In the genomic region with DNA sequence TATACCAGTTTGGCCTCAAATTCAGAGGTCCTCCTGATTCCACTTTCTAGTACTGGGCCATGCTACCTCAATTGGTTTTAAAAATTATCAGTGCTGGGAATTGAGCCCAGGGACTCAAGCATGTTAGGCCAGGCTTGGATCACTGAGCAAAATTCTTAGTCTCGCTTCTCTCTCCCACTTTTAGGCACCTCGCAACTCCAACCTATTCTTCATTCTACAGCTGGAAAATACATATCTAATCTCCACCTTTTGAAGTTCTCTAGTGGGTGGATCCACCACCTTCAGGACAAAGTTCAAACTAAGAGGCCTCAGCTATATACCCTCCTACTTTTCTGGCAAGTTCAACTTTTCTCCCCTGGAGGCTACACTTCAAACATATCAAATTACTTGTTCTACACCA, we compare ENCODE assay signal across 9 mouse cellular contexts. TPM values are rescaled to one million over a fixed set of nuclear protein-coding genes. Genes with fewer than 3 reads are reported as not detected.
A peak's percentile ranks its signal among the peaks of the same experiment; 100 is the strongest.
DNase-seq lines count a peak whose midpoint lies in the region; ATAC-seq lines count a peak whose summit lies in the region.
"Had no signal": no experiment of that assay in that cellular context is flagged by ENCODE, and none has a peak within 500 bp of the region (broad histone marks: within the 10 kb centered on the region; RNA-seq: fewer than 3 reads in every experiment).

No protein-coding gene starts in this region.

- peaks cover 17% of the 10 kb centered on the region for H3K27me3 ChIP-seq in megakaryocyte, embryonic 14.5 days (replicated peaks)
- H3K27me3 ChIP-seq in forebrain, embryonic 14.5 days (replicated peaks; ENCODE audit: control insufficient read depth, insufficient read depth, low read length), result no peaks in the 10 kb centered on the region
- peaks cover 5% of the 10 kb centered on the region; the same call in 1 of the 2 replicates for H3K27me3 ChIP-seq in liver, embryonic 13.5 days
- H3K27me3 ChIP-seq in stomach, embryonic 16.5 days (ENCODE audit: control insufficient read depth, insufficient read depth, low read length), result no peaks in the 10 kb centered on the region

- H3K9me3 ChIP-seq in megakaryocyte, embryonic 14.5 days, result peaks cover 19% of the 10 kb centered on the region
- H3K9me3 ChIP-seq in forebrain, embryonic 14.5 days (replicated peaks; ENCODE audit: control insufficient read depth, low read length), result no peaks in the 10 kb centered on the region
- H3K9me3 ChIP-seq in liver, embryonic 13.5 days (replicated peaks), result no peaks in the 10 kb centered on the region
- H3K9me3 ChIP-seq in stomach, embryonic 16.5 days (replicated peaks; ENCODE audit: control insufficient read depth, low read length), result no peaks in the 10 kb centered on the region

- H3K4me3 ChIP-seq in megakaryocyte, embryonic 14.5 days (replicated peaks), result peak overlapping the region; percentile 93
- H3K4me3 ChIP-seq in forebrain, embryonic 14.5 days (ENCODE audit: low read depth, low read length), result no peak overlapping the region
- H3K4me3 ChIP-seq in liver, embryonic 13.5 days (replicated peaks), result peak overlapping the region; percentile 85
- H3K4me3 ChIP-seq in stomach, embryonic 16.5 days (replicated peaks; ENCODE audit: low read length), result 0 out of 2 replicates have a peak overlapping the region, but pooled peaks have one; percentile 80

- H3K4me2 ChIP-seq in forebrain, embryonic 14.5 days (ENCODE audit: low read length), result peak overlapping the region; percentile 56; the same call in 1 of the 2 replicates
- peak overlapping the region; percentile 67 for H3K4me2 ChIP-seq in liver, embryonic 13.5 days
- peak overlapping the region; percentile 70 for H3K4me2 ChIP-seq in stomach, embryonic 16.5 days (ENCODE audit: low read depth, low read length)

- no peak for DNase-seq in forebrain, embryonic 14.5 days (ENCODE audit: low spot score)
- DNase-seq in liver, embryonic 13.5 days, result no peak
- no peak for DNase-seq in spleen, postnatal 4 days (ENCODE audit: low spot score in 2 of 2)

- H3K4me1 ChIP-seq in megakaryocyte, embryonic 14.5 days, result peaks cover 34% of the 10 kb centered on the region
- peaks cover 17% of the 10 kb centered on the region for H3K4me1 ChIP-seq in forebrain, embryonic 14.5 days (ENCODE audit: control insufficient read depth, insufficient read depth, low read length)
- peaks cover 27% of the 10 kb centered on the region for H3K4me1 ChIP-seq in liver, embryonic 13.5 days (replicated peaks)
- H3K4me1 ChIP-seq in stomach, embryonic 16.5 days (ENCODE audit: control insufficient read depth, insufficient read depth, low read length), result peaks cover 17% of the 10 kb centered on the region

- no peak overlapping the region for H3K27ac ChIP-seq in forebrain, embryonic 14.5 days (ENCODE audit: low read depth, low read length)
- H3K27ac ChIP-seq in liver, embryonic 13.5 days, result no peak overlapping the region
- H3K27ac ChIP-seq in stomach, embryonic 16.5 days (ENCODE audit: low read length), result peak overlapping the region; percentile 96; the same call in 1 of the 2 replicates

- ATAC-seq in megakaryocyte, adult 5-6 weeks (ENCODE audit: poor library complexity, severe bottlenecking), result no peak
- no peak for ATAC-seq in forebrain, embryonic 14.5 days
- ATAC-seq in liver, embryonic 13.5 days (ENCODE audit: low read depth), result no peak
- no peak for ATAC-seq in stomach, embryonic 16.5 days (ENCODE audit: insufficient read depth, low FRiP score)
- ATAC-seq in frontal cortex, adult (ENCODE audit: low TSS enrichment), result no peak

- WGBS in forebrain, embryonic 14.5 days, result 89% methylated on average over 2 of the region's 2 CpGs
- WGBS in liver, embryonic 13.5 days (ENCODE audit: insufficient replicate concordance), result 73% methylated on average over 2 of the region's 2 CpGs
- WGBS in stomach, embryonic 16.5 days, result 71% methylated on average over 2 of the region's 2 CpGs

- H3K9ac ChIP-seq in forebrain, embryonic 14.5 days (ENCODE audit: low read length), result no peak overlapping the region
- H3K9ac ChIP-seq in liver, embryonic 13.5 days, result peak overlapping the region; percentile 67
- H3K9ac ChIP-seq in stomach, embryonic 16.5 days (ENCODE audit: low read length), result peak overlapping the region; percentile 78; the same call in 1 of the 2 replicates

- H3K36me3 ChIP-seq in megakaryocyte, embryonic 14.5 days (replicated peaks; ENCODE audit: low read length), result peaks cover 6% of the 10 kb centered on the region
- peaks cover 8% of the 10 kb centered on the region for H3K36me3 ChIP-seq in forebrain, embryonic 14.5 days (ENCODE audit: control insufficient read depth, insufficient read depth, low read length)
- H3K36me3 ChIP-seq in liver, embryonic 13.5 days, result peaks cover 10% of the 10 kb centered on the region
- no peaks in the 10 kb centered on the region for H3K36me3 ChIP-seq in stomach, embryonic 16.5 days (ENCODE audit: control insufficient read depth, insufficient read depth, low read length)

RNA-seq across cellular contexts. Expression of gene Taf15, which starts 1.1 kb away (rescaled TPM):
- 8.7 and 97.3 TPM in 2 replicates for polyA plus RNA-seq in megakaryocyte, embryonic 14.5 days (2012; ENCODE audit: insufficient read depth, low replicate concordance)
- total RNA-seq in megakaryocyte, adult 5-6 weeks (2015), result 44.8 and 54.0 TPM in 2 replicates
- 37.4 and 39.2 TPM in 2 replicates for total RNA-seq in megakaryocyte, adult 5-6 weeks (2017)
- polyA plus RNA-seq in forebrain, embryonic 14.5 days (2014; fragmentation: Nextera tagmentation; extraction: Ambion mirVana), result 8.1 and 10.2 TPM in 2 replicates
- polyA plus RNA-seq in liver, embryonic 13.5 days (2015; fragmentation: Nextera tagmentation; extraction: Ambion mirVana), result 4.7 and 5.4 TPM in 2 replicates
- polyA plus RNA-seq in stomach, embryonic 16.5 days (2015; fragmentation: Nextera tagmentation; extraction: Ambion mirVana), result 9.7 TPM in 2 replicates

RNA-seq across cellular contexts. Expression of gene Mmp28, which starts 8.9 kb away (rescaled TPM):
- polyA plus RNA-seq in megakaryocyte, embryonic 14.5 days (2012; ENCODE audit: insufficient read depth, low replicate concordance), result 1.3 TPM in 1 of 2 replicates, not detected in the other
- 6.2 and 8.9 TPM in 2 replicates for total RNA-seq in megakaryocyte, adult 5-6 weeks (2015)
- 3.0 and 4.1 TPM in 2 replicates for total RNA-seq in megakaryocyte, adult 5-6 weeks (2017)
- polyA plus RNA-seq in forebrain, embryonic 14.5 days (2014; fragmentation: Nextera tagmentation; extraction: Ambion mirVana), result 1.8 and 2.2 TPM in 2 replicates
- 0.47 and 0.50 TPM in 2 replicates for polyA plus RNA-seq in liver, embryonic 13.5 days (2015; fragmentation: Nextera tagmentation; extraction: Ambion mirVana)
- 3.3 and 4.3 TPM in 2 replicates for polyA plus RNA-seq in stomach, embryonic 16.5 days (2015; fragmentation: Nextera tagmentation; extraction: Ambion mirVana)

RNA-seq across cellular contexts. Expression of gene 1700020L24Rik, which starts 34.3 kb away (rescaled TPM):
- polyA plus RNA-seq in megakaryocyte, embryonic 14.5 days (2012; ENCODE audit: insufficient read depth, low replicate concordance), result 2.3 TPM in 1 of 2 replicates, not detected in the other
- 19.7 and 21.4 TPM in 2 replicates for total RNA-seq in megakaryocyte, adult 5-6 weeks (2015)
- 44.8 and 55.4 TPM in 2 replicates for total RNA-seq in megakaryocyte, adult 5-6 weeks (2017)
- polyA plus RNA-seq in forebrain, embryonic 14.5 days (2014; fragmentation: Nextera tagmentation; extraction: Ambion mirVana), result 0.36 TPM in 1 of 2 replicates, not detected in the other
- polyA plus RNA-seq in liver, embryonic 13.5 days (2015; fragmentation: Nextera tagmentation; extraction: Ambion mirVana), result 0.65 and 0.78 TPM in 2 replicates
- polyA plus RNA-seq in stomach, embryonic 16.5 days (2015; fragmentation: Nextera tagmentation; extraction: Ambion mirVana), result 0.21 TPM in 1 of 2 replicates, not detected in the other
- total RNA-seq: left cerebral cortex, postnatal 10 days had no signal

RNA-seq across cellular contexts. Expression of gene Gas2l2, which starts 42.5 kb away (rescaled TPM):
- polyA plus RNA-seq in megakaryocyte, embryonic 14.5 days (2012; ENCODE audit: insufficient read depth, low replicate concordance), result not detected in 2 replicates
- total RNA-seq in megakaryocyte, adult 5-6 weeks (2015), result not detected in 2 replicates
- total RNA-seq in megakaryocyte, adult 5-6 weeks (2017), result not detected in 2 replicates
- polyA plus RNA-seq in forebrain, embryonic 14.5 days (2014; fragmentation: Nextera tagmentation; extraction: Ambion mirVana), result 0.32 and 0.38 TPM in 2 replicates
- polyA plus RNA-seq in liver, embryonic 13.5 days (2015; fragmentation: Nextera tagmentation; extraction: Ambion mirVana), result not detected in 2 replicates
- polyA plus RNA-seq in stomach, embryonic 16.5 days (2015; fragmentation: Nextera tagmentation; extraction: Ambion mirVana), result 0.14 TPM in 2 replicates
- polyA plus RNA-seq: embryonic facial prominence, embryonic 11.5 days had no signal

RNA-seq across cellular contexts. Expression of gene Heatr9, which starts 50.2 kb away (rescaled TPM):
- polyA plus RNA-seq in megakaryocyte, embryonic 14.5 days (2012; ENCODE audit: insufficient read depth, low replicate concordance), result not detected in 2 replicates
- not detected in 2 replicates for total RNA-seq in megakaryocyte, adult 5-6 weeks (2015)
- not detected in 2 replicates for total RNA-seq in megakaryocyte, adult 5-6 weeks (2017)
- polyA plus RNA-seq in forebrain, embryonic 14.5 days (2014; fragmentation: Nextera tagmentation; extraction: Ambion mirVana), result not detected in 2 replicates
- not detected in 2 replicates for polyA plus RNA-seq in liver, embryonic 13.5 days (2015; fragmentation: Nextera tagmentation; extraction: Ambion mirVana)
- polyA plus RNA-seq in stomach, embryonic 16.5 days (2015; fragmentation: Nextera tagmentation; extraction: Ambion mirVana), result not detected in 2 replicates
- total RNA-seq: left cerebral cortex, postnatal 10 days had no signal
- polyA plus RNA-seq: embryonic facial prominence, embryonic 11.5 days had no signal
